Mouse (Mus musculus): ENCODE results near the gene Tent4b. TPM values are rescaled to one million over a fixed set of nuclear protein-coding genes. Genes with fewer than 3 reads are reported as not detected.

Tent4b gene
- polyA plus RNA-seq, 1 experiment: 22.6 TPM

GRCm38 (mm10) chr8:88258024-88258423, 59.0 kb downstream of the Tent4b start:
- H3K4me3 ChIP-seq (ENCODE audit: insufficient read depth, low read depth, low read length): no peak overlapping the region
- H3K4me1 ChIP-seq (ENCODE audit: control insufficient read depth, insufficient read depth, insufficient read length, low read length): peaks cover 2% of the 10 kb centered on the region; the same call in 1 of the 2 replicates
- no peak overlapping the region for H3K27ac ChIP-seq (replicated peaks; ENCODE audit: low read depth, low read length)

DNA sequence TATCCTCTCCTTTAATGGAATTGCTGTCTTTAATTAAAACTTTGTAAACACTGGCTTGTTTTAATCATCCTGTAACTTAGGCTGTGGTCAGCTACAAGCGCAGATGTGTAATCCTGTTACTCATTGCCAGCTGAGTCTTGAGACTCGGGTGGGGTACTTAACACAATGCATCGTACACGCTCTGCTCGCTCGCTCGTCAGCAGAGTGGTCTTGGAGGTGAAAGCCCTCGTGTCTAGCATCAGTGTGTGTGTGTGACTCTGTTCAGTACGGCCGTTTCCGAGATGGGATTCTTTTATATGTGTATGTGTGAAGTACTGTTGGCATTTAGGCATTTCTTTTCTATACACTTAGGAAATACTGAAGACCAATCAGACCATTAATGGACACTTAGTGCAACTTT, 59.5 kb downstream of the Tent4b start:
- Histone ChIP-seq H3K4me1 (ENCODE audit: control insufficient read depth, insufficient read depth, insufficient read length, low read length) (peaks cover 2% of the 10 kb centered on the region; the same call in 1 of the 2 replicates), H3K4me3 (ENCODE audit: insufficient read depth, low read depth, low read length) (no peak overlapping the region), H3K27ac (replicated peaks; ENCODE audit: low read depth, low read length) (no peak overlapping the region)

GRCm38 (mm10) chr8:88260466-88260980, 61.5 kb downstream of the Tent4b start:
- H3K27ac ChIP-seq (replicated peaks; ENCODE audit: low read depth, low read length): no peak overlapping the region
- no peak overlapping the region for H3K4me3 ChIP-seq (ENCODE audit: insufficient read depth, low read depth, low read length)
- peaks cover 2% of the 10 kb centered on the region; the same call in 1 of the 2 replicates for H3K4me1 ChIP-seq (ENCODE audit: control insufficient read depth, insufficient read depth, insufficient read length, low read length)

DNA sequence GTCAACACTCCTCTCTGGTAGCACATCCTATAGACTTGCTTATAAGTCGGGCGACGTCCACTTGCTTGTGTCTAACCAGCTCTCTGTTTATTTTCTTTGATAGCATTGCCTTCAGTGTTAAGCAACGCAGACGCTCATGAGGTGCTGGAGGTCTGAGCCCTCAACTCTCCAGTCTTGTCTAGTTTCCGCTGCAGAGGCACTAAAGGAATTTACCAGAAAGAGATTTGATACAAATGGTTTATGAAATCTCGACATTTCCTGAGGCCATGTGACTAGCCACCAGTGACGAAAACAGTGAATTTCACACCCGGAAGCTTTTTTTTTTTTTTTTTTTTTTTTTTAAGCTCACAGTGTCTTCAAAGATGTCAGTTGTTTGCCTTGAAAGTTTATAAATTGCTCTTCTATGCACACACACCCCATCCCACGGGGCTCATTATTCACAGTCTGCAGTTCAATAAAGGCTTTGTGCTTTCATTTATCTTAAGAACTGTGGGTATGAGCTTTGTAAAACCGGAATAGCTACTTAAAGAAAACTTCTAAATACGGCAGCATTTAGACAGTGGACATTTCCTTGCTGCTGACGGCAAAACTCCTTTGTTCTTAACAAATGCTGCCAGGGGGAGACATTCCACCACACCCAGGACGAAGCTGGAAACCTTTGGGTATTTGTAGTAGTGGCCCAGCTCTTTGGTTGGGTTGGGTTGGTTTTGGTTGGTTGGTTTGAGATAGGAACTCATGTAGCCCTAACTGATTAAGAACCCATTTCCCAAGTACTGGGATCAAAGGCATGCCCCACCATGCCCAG, 64.0 kb downstream of the Tent4b start:
- no peak overlapping the region for H3K27ac ChIP-seq (replicated peaks; ENCODE audit: low read depth, low read length)
- no peak overlapping the region for H3K4me3 ChIP-seq (ENCODE audit: insufficient read depth, low read depth, low read length)
- peaks cover 2% of the 10 kb centered on the region; the same call in 1 of the 2 replicates for H3K4me1 ChIP-seq (ENCODE audit: control insufficient read depth, insufficient read depth, insufficient read length, low read length)

DNA sequence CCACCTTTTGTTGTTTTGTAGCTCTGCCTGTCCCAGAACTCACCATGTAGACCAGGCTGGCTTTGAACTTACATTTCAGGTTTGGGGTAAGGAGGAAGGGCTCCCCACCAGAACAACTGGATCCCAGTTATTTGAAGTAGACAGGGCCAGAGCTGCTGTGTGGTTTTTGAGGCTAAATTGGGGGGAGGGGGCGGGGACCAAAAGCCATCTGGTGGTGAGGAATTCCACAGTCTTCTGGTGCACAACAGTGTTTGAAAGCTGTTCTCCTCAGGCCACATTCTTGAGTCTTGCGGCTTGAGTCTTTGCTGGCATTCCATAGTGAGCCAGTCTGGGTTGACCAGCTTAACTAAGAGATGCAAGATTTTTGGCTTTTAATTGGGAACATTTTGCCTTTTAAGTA, 66.5 kb downstream of the Tent4b start:
- Histone ChIP-seq H3K27ac (replicated peaks; ENCODE audit: low read depth, low read length) (no peak overlapping the region), H3K4me3 (ENCODE audit: insufficient read depth, low read depth, low read length) (no peak overlapping the region), H3K4me1 (ENCODE audit: control insufficient read depth, insufficient read depth, insufficient read length, low read length) (peaks cover 2% of the 10 kb centered on the region; the same call in 1 of the 2 replicates)

GRCm38 (mm10) chr8:88266170-88266800, 67.3 kb downstream of the Tent4b start:
- no peak overlapping the region for H3K4me3 ChIP-seq (ENCODE audit: insufficient read depth, low read depth, low read length)
- peaks cover 2% of the 10 kb centered on the region; the same call in 1 of the 2 replicates for H3K4me1 ChIP-seq (ENCODE audit: control insufficient read depth, insufficient read depth, insufficient read length, low read length)
- H3K27ac ChIP-seq (replicated peaks; ENCODE audit: low read depth, low read length): no peak overlapping the region

- no peak overlapping the region for H3K27ac ChIP-seq (replicated peaks; ENCODE audit: low read depth, low read length)
- peaks cover 2% of the 10 kb centered on the region; the same call in 1 of the 2 replicates for H3K4me1 ChIP-seq (ENCODE audit: control insufficient read depth, insufficient read depth, insufficient read length, low read length)
- no peak overlapping the region for H3K4me3 ChIP-seq (ENCODE audit: insufficient read depth, low read depth, low read length)
Measured at GRCm38 (mm10) chr8:88266801-88267403, 67.9 kb downstream of the Tent4b start.

DNA sequence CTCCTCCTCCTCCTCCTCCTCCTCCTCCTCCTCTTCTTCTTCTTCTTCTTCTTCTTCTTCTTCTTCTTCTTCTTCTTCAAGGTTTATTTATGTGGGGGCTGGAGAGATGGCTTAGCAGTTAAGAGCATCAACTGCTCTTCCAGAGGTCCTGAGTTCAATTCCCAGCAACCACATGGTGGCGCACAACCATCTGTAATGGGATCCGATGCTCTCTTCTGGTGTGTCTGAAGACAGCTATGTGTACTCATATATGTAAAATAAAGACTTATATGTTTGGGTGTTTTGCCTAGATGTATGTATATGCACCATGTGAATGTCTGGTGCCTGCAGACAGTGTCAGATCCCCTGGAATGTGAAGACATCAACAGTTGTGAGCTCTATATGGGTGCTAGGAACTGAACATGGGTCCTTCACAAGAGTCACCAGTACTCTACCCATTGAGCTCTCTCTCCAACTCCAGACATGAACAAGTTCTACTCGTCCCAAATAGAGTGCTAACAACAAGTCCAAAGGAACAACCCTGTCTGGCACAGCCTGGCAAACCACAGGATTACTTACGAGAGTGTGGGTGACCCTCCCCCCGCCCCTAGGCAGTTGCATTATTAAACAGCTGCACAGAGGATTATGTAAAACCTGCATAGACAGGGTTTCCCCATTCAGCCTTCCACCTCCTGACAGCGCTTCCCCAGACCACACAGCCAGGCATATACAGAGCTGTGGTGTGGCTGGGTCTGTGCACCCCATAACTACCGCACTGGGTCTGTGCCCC, 70.3 kb downstream of the Tent4b start:
- no peaks in the 10 kb centered on the region for H3K4me1 ChIP-seq (ENCODE audit: control insufficient read depth, insufficient read depth, insufficient read length, low read length)
- H3K27ac ChIP-seq (replicated peaks; ENCODE audit: low read depth, low read length): no peak overlapping the region
- no peak overlapping the region for H3K4me3 ChIP-seq (ENCODE audit: insufficient read depth, low read depth, low read length)

- no peak overlapping the region for H3K27ac ChIP-seq (replicated peaks; ENCODE audit: low read depth, low read length)
- no peak overlapping the region for H3K4me3 ChIP-seq (ENCODE audit: insufficient read depth, low read depth, low read length)
- H3K4me1 ChIP-seq (ENCODE audit: control insufficient read depth, insufficient read depth, insufficient read length, low read length): no peaks in the 10 kb centered on the region
Measured at GRCm38 (mm10) chr8:88270086-88270485, 71.1 kb downstream of the Tent4b start.

GRCm38 (mm10) chr8:88272231-88273050, 73.4 kb downstream of the Tent4b start, which contains the start of gene Adcy7:
Gene Adcy7, plus strand, starts transcription at chr8:88272403.
- H3K4me1 ChIP-seq (ENCODE audit: control insufficient read depth, insufficient read depth, insufficient read length, low read length): no peaks in the 10 kb centered on the region
- no peak within 1 kb of the TSS for H3K27ac ChIP-seq (replicated peaks; ENCODE audit: low read depth, low read length)
- peak within 1 kb of the TSS; percentile 53 for H3K4me3 ChIP-seq (ENCODE audit: insufficient read depth, low read depth, low read length)

DNA sequence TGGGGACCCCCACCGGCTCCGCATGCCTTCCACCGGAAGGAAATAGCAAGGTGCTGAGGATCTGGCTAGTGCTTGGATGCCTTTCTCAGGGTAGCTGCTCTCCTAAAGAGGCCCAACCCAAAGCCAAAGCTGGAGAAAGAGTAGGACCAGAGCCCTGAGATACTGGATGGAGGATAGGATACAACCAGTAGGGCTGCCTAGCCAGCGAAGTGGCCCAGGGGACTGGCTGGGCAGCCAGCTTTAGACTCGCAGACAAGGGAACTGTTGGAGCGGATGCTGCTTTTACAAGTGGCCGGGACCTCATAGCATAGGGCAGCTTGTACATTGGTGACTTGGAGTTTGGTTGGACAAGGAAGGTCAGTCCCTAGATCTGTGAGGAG, 74.0 kb downstream of the Tent4b start:
- peak overlapping the region; percentile 53 for H3K4me3 ChIP-seq (ENCODE audit: insufficient read depth, low read depth, low read length)
- no peaks in the 10 kb centered on the region for H3K4me1 ChIP-seq (ENCODE audit: control insufficient read depth, insufficient read depth, insufficient read length, low read length)
- no peak overlapping the region for H3K27ac ChIP-seq (replicated peaks; ENCODE audit: low read depth, low read length)

DNA sequence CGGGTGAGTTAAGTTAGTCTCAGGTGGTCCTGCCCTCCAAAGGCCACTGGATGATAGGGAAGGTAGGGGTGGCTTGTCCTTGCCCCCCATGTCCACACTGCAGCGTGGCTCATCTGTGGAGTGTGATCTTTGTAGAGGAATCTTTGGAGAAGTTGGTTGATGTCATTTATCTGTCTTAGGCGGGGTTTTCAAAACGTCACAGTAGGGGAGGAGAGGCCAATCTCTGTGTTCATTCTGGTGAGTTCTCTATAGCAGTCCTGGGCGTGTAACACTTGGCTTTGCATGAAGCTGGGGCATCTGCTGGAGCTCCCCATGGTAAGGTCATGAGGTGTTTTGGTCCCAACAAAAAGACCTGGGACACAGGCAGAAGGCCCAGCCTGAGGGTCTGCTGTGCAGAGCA, 75.1 kb downstream of the Tent4b start:
- Histone ChIP-seq H3K4me3 (ENCODE audit: insufficient read depth, low read depth, low read length) (no peak overlapping the region), H3K4me1 (ENCODE audit: control insufficient read depth, insufficient read depth, insufficient read length, low read length) (no peaks in the 10 kb centered on the region), H3K27ac (replicated peaks; ENCODE audit: low read depth, low read length) (no peak overlapping the region)

DNA sequence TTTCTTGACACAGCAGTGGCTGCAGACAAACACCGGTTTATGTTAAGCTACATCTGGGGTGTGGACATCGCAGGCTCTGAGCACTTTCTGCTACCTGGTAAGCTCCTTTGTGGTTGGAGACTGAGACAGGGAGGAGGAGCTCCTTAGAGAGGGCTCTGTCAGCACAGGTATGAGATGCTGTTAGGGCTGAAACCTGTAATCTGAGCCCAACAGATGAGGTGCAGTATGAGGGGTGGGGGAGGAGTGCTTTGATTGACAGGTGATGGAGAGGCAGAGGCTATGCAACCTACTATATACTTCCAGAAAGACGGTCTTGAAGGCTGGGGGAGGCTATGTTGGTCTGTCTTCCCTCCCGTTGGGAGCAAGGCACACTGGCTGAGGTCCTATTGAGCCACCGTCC, 80.2 kb downstream of the Tent4b start:
- Histone ChIP-seq H3K27ac (replicated peaks; ENCODE audit: low read depth, low read length) (peak overlapping the region; percentile 54; the same call in 1 of the 2 replicates), H3K4me1 (ENCODE audit: control insufficient read depth, insufficient read depth, insufficient read length, low read length) (peaks cover 11% of the 10 kb centered on the region), H3K4me3 (ENCODE audit: insufficient read depth, low read depth, low read length) (no peak overlapping the region)

GRCm38 (mm10) chr8:88279670-88280069, 80.7 kb downstream of the Tent4b start:
- H3K27ac ChIP-seq (replicated peaks; ENCODE audit: low read depth, low read length): peak overlapping the region; percentile 54; the same call in 1 of the 2 replicates

More at GRCm38 (mm10) chr8:88279670-88280069, 80.7 kb downstream of the Tent4b start:
- Histone ChIP-seq H3K4me1 (ENCODE audit: control insufficient read depth, insufficient read depth, insufficient read length, low read length) (peaks cover 11% of the 10 kb centered on the region), H3K4me3 (ENCODE audit: insufficient read depth, low read depth, low read length) (no peak overlapping the region)

All from brown adipose tissue, adult 24 weeks (tissue).